Mouse (Mus musculus) ZHBTc4 (cell line): ENCODE results near the gene Kcnma1.

Source experiments
- DNase-seq: peaks from one replicate; pipeline ENCODE4 v3.0.0-alpha.2; 2011; ENCODE audit warnings: low read depth, low spot score

Kcnma1 gene

GRCm38 (mm10) chr14:23357529-23358278 is 656.6 kb downstream of the Kcnma1 start:
- DNase-seq: no peak

- no peak for DNase-seq
Observed at GRCm38 (mm10) chr14:23326786-23327185, 687.5 kb downstream of the Kcnma1 start.

- DNase-seq: no peak
Observed at GRCm38 (mm10) chr14:23305288-23305687, 709.0 kb downstream of the Kcnma1 start.

- no peak for DNase-seq
Observed at GRCm38 (mm10) chr14:23300443-23300842, 713.8 kb downstream of the Kcnma1 start.

GRCm38 (mm10) chr14:23290634-23291033 is 723.7 kb downstream of the Kcnma1 start:
- DNase-seq: no peak

- DNase-seq: peak; percentile 42
Observed at GRCm38 (mm10) chr14:23266554-23267309, 747.6 kb downstream of the Kcnma1 start.

- DNase-seq: no peak
Observed at GRCm38 (mm10) chr14:23253154-23253553, 761.1 kb downstream of the Kcnma1 start.

- no peak for DNase-seq
Observed at GRCm38 (mm10) chr14:23244446-23244845, 769.8 kb downstream of the Kcnma1 start.

GRCm38 (mm10) chr14:23243857-23244256 is 770.4 kb downstream of the Kcnma1 start:
- DNase-seq: no peak
